Mouse (Mus musculus): ENCODE results near the gene Aip. TPM values are rescaled to one million over a fixed set of nuclear protein-coding genes. Genes with fewer than 3 reads are reported as not detected.

The Aip gene
- polyA plus RNA-seq, 1 experiment, result 25.1 TPM

DNA sequence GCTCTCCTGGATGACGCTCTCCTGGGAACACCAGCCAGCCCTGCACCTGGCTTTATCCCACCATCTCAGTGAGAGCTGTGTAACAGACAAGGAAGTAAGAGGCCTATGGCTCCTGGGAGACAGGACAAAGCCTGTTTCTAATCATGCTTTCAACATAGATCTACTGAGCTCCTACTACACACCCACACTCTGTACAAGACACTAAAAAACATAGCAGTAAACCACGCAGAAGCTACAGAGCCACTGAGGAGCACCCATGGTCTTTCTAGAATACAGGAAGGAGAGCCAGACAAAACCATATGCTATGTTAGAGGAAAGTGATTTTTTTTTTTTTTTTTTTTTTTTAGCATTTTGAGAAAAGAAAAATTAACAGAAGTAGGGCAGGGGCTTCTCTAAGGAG lies 7.3 kb downstream of the Aip start:
- no peak for TF ChIP-seq GATA1 (IDR thresholded peaks at IDR 0.05; ENCODE audit: low read length)
- TF ChIP-seq TAL1 (IDR thresholded peaks at IDR 0.05; ENCODE audit: low read length), result no peak
- Histone ChIP-seq H3K4me3 (replicated peaks) (no peak overlapping the region), H3K9me3 (ENCODE audit: control insufficient read depth, low read length) (peaks cover 4% of the 10 kb centered on the region), H3K4me1 (ENCODE audit: control insufficient read depth) (peaks cover 62% of the 10 kb centered on the region), H3K27me3 (ENCODE audit: control insufficient read depth) (no peaks in the 10 kb centered on the region), H3K36me3 (ENCODE audit: control insufficient read depth) (peaks cover 61% of the 10 kb centered on the region)

DNA sequence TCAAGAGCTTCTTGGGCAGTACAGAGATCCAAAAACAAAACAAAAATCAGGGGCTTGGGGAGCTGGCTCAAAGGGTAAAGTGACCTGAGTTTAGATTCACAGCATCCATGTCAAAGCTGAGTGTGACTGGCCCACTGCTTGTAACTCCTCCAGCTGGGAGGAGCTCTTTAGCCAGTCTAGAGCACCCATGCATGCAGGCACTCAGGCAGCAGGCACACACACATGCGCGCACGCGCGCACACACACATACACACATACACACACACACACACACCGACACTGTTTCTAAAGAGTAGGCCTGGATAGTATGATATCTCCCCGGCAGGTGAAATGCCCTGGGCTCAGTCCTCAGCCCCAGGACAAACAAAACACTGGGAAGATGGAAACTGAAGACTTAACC lies 8.7 kb downstream of the Aip start:
- Histone ChIP-seq H3K36me3 (ENCODE audit: control insufficient read depth) (peaks cover 74% of the 10 kb centered on the region), H3K27me3 (ENCODE audit: control insufficient read depth) (no peaks in the 10 kb centered on the region), H3K4me3 (replicated peaks) (no peak overlapping the region), H3K4me1 (ENCODE audit: control insufficient read depth) (peaks cover 56% of the 10 kb centered on the region), H3K9me3 (ENCODE audit: control insufficient read depth, low read length) (peaks cover 4% of the 10 kb centered on the region)
- no peak for TF ChIP-seq GATA1 (IDR thresholded peaks at IDR 0.05; ENCODE audit: low read length)
- TF ChIP-seq TAL1 (IDR thresholded peaks at IDR 0.05; ENCODE audit: low read length), result no peak

DNA sequence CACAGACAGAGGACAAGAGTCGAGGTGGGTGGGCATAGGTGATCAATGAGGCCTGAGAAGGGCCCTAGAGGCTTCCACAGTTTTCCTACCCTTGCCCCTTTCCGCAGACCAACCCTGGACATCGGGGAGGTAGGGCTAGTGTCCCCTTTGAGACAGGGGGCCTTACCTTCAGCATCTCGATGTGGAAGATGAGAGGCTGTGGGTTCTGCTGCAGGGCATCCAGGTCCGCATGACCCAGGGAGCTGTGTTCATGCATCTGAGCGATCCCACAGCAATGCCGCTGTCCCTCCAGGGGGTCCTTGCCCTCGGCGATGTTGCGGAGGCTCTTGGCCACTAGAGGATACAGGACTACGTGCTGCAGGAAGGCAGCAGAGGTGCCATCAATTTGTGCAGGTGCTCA lies 9.8 kb downstream of the Aip start:
- peaks cover 44% of the 10 kb centered on the region for H3K4me1 ChIP-seq (ENCODE audit: control insufficient read depth)
- H3K9me3 ChIP-seq (ENCODE audit: control insufficient read depth, low read length), result peaks cover under 1% of the 10 kb centered on the region; the same call in 1 of the 2 replicates
- H3K36me3 ChIP-seq (ENCODE audit: control insufficient read depth), result peaks cover 83% of the 10 kb centered on the region
- no peak overlapping the region for H3K4me3 ChIP-seq (replicated peaks)
- no peaks in the 10 kb centered on the region for H3K27me3 ChIP-seq (ENCODE audit: control insufficient read depth)
- TF ChIP-seq GATA1 (IDR thresholded peaks at IDR 0.05; ENCODE audit: low read length) (no peak), TAL1 (IDR thresholded peaks at IDR 0.05; ENCODE audit: low read length) (no peak)

DNA sequence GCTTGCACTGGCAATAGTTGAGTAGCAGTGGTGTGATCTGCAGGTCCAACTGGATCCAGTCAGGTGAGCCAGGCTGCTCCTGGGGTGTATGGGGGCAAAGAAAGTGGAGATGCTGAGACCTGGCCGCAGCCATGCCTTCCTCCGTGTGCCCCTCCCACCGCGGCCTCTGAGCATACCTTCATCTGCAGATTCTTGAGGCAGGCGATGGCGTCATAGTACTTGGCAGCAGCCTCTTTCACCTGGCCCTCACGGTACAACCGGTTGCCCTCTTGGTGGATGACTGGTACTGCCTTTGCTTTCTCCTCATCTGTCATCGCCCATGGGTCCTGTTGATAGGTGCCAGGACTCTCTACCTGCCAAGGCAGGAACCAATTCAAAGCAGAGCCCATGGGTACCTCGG lies 10.5 kb downstream of the Aip start:
- Histone ChIP-seq H3K36me3 (ENCODE audit: control insufficient read depth) (peaks cover 81% of the 10 kb centered on the region), H3K9me3 (ENCODE audit: control insufficient read depth, low read length) (no peaks in the 10 kb centered on the region), H3K27me3 (ENCODE audit: control insufficient read depth) (no peaks in the 10 kb centered on the region), H3K4me1 (ENCODE audit: control insufficient read depth) (peaks cover 41% of the 10 kb centered on the region), H3K4me3 (replicated peaks) (no peak overlapping the region)
- TF ChIP-seq TAL1 (IDR thresholded peaks at IDR 0.05; ENCODE audit: low read length), result no peak
- no peak for TF ChIP-seq GATA1 (IDR thresholded peaks at IDR 0.05; ENCODE audit: low read length)

DNA sequence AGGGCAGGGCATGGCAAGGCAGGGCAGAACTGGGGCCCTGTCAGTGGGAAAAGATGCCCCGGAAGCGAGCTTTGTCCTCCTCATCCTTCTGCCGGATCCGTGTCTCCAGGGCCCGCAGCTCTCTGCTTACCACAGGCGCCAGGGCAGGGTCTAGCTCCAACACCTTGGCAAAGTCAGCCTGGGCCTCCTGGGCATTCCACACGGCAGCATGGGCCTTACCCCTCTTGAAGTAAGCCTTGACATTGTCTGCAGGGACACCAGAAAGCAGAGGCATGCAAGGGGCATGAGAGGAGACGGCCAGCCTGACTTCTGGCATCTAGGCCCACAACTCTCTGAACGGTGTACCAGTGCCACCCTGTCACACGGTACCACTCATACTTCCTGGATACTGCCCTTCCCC lies 11.1 kb downstream of the Aip start:
- peaks cover 35% of the 10 kb centered on the region for H3K4me1 ChIP-seq (ENCODE audit: control insufficient read depth)
- H3K36me3 ChIP-seq (ENCODE audit: control insufficient read depth), result peaks cover 78% of the 10 kb centered on the region
- no peaks in the 10 kb centered on the region for H3K27me3 ChIP-seq (ENCODE audit: control insufficient read depth)

DNA sequence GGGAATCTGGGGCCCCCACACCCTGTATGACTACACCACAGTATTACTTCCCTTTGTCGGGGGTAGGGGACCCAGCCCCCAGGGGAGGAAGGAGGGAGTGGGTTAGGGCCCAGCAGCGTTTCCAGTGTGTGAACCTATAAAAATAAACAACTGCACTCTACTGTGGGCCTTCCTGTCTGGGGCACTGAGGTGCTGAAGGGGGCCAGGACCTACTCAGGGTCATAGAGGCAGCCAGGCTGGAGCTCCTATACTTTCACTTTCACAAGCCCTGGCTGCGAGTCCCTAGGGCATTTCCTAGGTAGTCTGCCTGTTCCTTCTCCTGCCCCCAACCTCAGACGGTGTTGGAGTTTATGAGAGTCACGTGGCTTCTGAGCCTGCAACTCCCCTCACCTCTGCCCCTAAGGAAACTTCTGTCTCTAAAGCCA lies 11.8 kb downstream of the Aip start:
- TF ChIP-seq TAL1 (IDR thresholded peaks at IDR 0.05; ENCODE audit: low read length) (no peak), GATA1 (IDR thresholded peaks at IDR 0.05; ENCODE audit: low read length) (no peak)
- no peaks in the 10 kb centered on the region for H3K27me3 ChIP-seq (ENCODE audit: control insufficient read depth)
- H3K36me3 ChIP-seq (ENCODE audit: control insufficient read depth), result peaks cover 75% of the 10 kb centered on the region
- H3K4me3 ChIP-seq (replicated peaks), result peak overlapping the region; percentile 29
- no peaks in the 10 kb centered on the region for H3K9me3 ChIP-seq (ENCODE audit: control insufficient read depth, low read length)
- peaks cover 32% of the 10 kb centered on the region for H3K4me1 ChIP-seq (ENCODE audit: control insufficient read depth)

More for the DNA sequence above, 11.1 kb downstream of the Aip start:
- H3K9me3 ChIP-seq (ENCODE audit: control insufficient read depth, low read length), result no peaks in the 10 kb centered on the region
- H3K4me3 ChIP-seq (replicated peaks), result no peak overlapping the region
- TF ChIP-seq TAL1 (IDR thresholded peaks at IDR 0.05; ENCODE audit: low read length) (no peak), GATA1 (IDR thresholded peaks at IDR 0.05; ENCODE audit: low read length) (no peak)

DNA sequence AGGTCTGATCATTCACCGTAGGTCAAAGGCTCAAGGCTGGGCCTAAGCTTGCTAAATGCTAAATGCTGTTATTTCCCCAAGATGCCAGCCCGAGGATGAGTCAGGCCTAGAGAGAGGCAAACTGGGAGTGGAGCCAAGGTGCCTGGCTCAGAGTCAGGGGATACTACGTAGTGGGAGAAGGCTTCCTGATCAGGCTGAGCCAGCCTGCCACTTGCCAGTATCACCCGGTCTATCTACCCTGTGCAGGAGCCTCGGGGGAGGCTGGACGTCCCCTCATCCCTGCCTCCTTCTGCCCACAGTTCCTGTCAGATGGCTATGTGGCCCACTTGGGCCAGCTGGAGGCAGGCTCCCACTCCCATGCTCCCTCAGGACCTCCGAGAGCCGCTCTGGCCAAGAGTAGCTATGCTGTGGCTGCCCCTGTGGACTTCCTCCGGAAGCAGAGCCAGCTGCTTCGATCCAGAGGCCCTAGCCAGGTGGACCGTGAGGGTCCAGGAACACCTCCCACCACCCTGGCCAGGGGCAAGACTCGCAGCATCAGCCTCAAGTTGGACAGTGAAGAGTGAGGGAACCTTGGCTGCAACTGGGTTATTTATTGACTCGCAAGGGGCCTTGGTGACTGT lies 12.4 kb downstream of the Aip start:
- TF ChIP-seq GATA1 (IDR thresholded peaks at IDR 0.05; ENCODE audit: low read length) (no peak), TAL1 (IDR thresholded peaks at IDR 0.05; ENCODE audit: low read length) (0 out of 3 replicates have a peak, but pooled peaks have one; percentile 20)
- peaks cover 72% of the 10 kb centered on the region for H3K36me3 ChIP-seq (ENCODE audit: control insufficient read depth)
- H3K4me1 ChIP-seq (ENCODE audit: control insufficient read depth), result peaks cover 30% of the 10 kb centered on the region
- H3K27me3 ChIP-seq (ENCODE audit: control insufficient read depth), result no peaks in the 10 kb centered on the region
- no peaks in the 10 kb centered on the region for H3K9me3 ChIP-seq (ENCODE audit: control insufficient read depth, low read length)
- H3K4me3 ChIP-seq (replicated peaks), result peak overlapping the region; percentile 29

DNA sequence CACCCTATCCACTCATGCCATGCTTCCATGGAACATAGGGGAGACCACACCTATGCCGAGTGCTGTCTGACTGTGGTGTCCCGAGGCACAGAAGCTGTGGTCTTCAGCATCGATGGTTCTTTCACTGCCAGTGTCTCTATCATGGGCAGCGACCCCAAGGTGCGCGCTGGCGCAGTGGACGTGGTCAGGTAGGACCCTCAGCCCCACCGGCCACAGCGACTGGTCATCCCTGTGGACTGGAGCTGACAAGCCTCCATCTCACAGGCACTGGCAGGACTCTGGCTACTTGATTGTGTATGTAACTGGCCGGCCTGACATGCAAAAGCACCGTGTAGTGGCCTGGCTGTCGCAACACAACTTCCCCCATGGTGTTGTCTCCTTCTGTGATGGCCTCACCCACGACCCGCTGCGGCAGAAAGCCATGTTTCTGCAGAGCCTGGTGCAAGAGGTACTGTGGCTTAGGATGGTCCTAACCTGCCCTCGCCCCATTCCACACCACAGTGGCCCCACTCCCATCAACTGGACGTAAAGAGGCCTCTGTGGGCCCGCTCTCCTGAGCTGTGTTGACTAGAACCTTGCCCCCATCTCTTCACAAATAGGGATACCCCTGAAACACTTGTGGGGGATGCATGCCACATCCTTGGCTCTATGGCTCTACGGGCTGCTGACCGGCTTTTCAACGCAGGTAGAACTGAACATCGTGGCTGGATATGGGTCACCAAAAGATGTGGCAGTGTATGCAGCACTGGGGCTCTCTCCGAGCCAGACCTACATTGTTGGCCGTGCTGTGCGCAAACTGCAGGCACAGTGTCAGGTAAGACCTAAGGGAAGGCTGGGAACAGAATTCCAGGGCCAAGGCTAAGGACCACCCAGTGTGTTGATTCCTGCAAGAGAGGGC lies 13.3 kb downstream of the Aip start:
- Histone ChIP-seq H3K4me1 (ENCODE audit: control insufficient read depth) (peaks cover 28% of the 10 kb centered on the region), H3K36me3 (ENCODE audit: control insufficient read depth) (peaks cover 62% of the 10 kb centered on the region), H3K27me3 (ENCODE audit: control insufficient read depth) (no peaks in the 10 kb centered on the region), H3K4me3 (replicated peaks) (no peak overlapping the region), H3K9me3 (ENCODE audit: control insufficient read depth, low read length) (no peaks in the 10 kb centered on the region)
- TF ChIP-seq GATA1 (IDR thresholded peaks at IDR 0.05; ENCODE audit: low read length), result no peak
- no peak for TF ChIP-seq TAL1 (IDR thresholded peaks at IDR 0.05; ENCODE audit: low read length)

DNA sequence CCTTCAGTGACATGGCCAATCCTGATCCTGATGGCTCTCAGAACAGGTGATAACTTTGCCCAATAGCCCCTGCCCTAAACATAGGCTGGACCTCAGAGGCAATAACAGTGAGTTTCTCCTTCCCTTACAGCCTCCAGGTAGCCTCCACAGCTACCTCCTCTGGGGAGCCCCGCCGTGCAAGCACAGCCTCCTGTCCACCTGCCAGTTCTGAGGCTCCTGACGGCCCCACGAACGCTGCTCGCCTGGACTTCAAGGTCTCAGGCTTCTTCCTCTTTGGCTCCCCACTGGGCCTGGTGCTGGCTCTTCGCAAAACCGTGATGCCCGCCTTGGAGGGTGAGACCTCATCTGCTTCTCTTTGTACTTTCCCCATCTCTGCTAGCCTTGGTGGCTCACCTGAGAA lies 17.1 kb downstream of the Aip start:
- peaks cover 26% of the 10 kb centered on the region for H3K36me3 ChIP-seq (ENCODE audit: control insufficient read depth)
- no peak overlapping the region for H3K4me3 ChIP-seq (replicated peaks)
- no peaks in the 10 kb centered on the region for H3K9me3 ChIP-seq (ENCODE audit: control insufficient read depth, low read length)
- peaks cover 5% of the 10 kb centered on the region for H3K27me3 ChIP-seq (ENCODE audit: control insufficient read depth)
- H3K4me1 ChIP-seq (ENCODE audit: control insufficient read depth), result peaks cover 13% of the 10 kb centered on the region
- TF ChIP-seq GATA1 (IDR thresholded peaks at IDR 0.05; ENCODE audit: low read length), result no peak

All from erythroblast, embryonic 14.5 days (primary cell).